ENCODE assay signal across 7 mouse cellular contexts in the genomic region with DNA sequence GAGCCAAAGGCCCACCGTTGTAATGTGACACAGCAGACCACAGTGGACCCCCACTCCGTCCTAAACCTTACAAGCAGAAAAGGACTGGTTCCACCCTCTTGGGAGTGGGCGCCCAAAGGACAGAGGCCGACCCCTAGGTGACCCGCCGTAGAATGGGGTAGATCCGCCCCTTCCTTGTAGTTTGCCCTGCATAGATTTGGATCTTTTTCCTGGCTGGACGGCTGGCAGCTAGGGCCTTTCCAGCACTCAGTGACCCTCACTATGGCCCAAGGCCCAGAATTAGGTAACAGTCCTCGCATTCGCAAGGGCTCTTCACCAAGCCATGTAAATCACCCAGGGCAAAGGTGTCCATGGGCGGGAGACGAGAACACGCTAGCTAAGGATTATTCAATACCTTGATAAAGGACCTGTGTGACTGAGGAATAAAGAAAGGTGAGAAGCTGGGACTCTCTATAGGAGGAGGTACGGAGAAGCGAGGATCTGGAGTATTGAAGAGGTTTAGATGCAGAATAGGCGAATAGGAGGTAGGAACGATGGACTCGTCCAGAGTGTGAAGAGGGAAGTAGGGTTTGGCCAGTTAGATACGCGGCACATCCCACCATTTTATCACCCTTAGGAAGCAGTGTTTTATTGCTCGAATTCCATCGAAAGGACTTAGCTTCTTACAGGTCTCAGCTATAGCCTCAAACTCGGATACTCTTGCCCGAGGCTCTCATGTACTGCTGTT. TPM values are rescaled to one million over a fixed set of nuclear protein-coding genes. Genes with fewer than 3 reads are reported as not detected.
DNase-seq lines count a peak whose midpoint lies in the region; ATAC-seq and TF ChIP-seq lines count a peak whose summit lies in the region.

No protein-coding gene starts in this region.

- no peak for TF ChIP-seq CTCF in C2C12 (IDR thresholded peaks at IDR 0.05; ENCODE audit: control insufficient read depth, insufficient read depth, insufficient read length)
- no peak for TF ChIP-seq CTCF in G1E (IDR thresholded peaks at IDR 0.05; ENCODE audit: low read depth, low read length)

- peak overlapping the region; percentile 92 for H3K27ac ChIP-seq in forebrain, embryonic 15.5 days (replicated peaks)
- H3K27ac ChIP-seq in midbrain, embryonic 10.5 days (replicated peaks) = peak overlapping the region; percentile 94

- H3ac ChIP-seq in C2C12 (ENCODE audit: control insufficient read depth, insufficient read length, low read depth) = peak overlapping the region; percentile 85

- H3K4me2 ChIP-seq in forebrain, embryonic 15.5 days (replicated peaks) = peak overlapping the region; percentile 87

- H3K79me2 ChIP-seq in C2C12 (ENCODE audit: control insufficient read depth, insufficient read depth) = peaks cover 51% of the 10 kb centered on the region

- H3K9me3 ChIP-seq in G1E (replicated peaks) = no peaks in the 10 kb centered on the region
- no peaks in the 10 kb centered on the region for H3K9me3 ChIP-seq in forebrain, embryonic 15.5 days
- no peaks in the 10 kb centered on the region for H3K9me3 ChIP-seq in midbrain, embryonic 10.5 days (replicated peaks)

- no peak for DNase-seq in G1E (ENCODE audit: low spot score)
- DNase-seq in kidney, postnatal 10 days = peak; percentile 67
- DNase-seq in midbrain, embryonic 10.5 days (ENCODE audit: low spot score) = no peak
- no peak for DNase-seq in ovary, postnatal 10 days (ENCODE audit: low spot score)
- DNase-seq in spleen, postnatal 10 days (ENCODE audit: low spot score in 2 of 2) = no peak

- H3K36me3 ChIP-seq in C2C12 (ENCODE audit: control insufficient read depth, insufficient read depth) (peaks cover 4% of the 10 kb centered on the region), G1E (replicated peaks) (peaks cover 56% of the 10 kb centered on the region)
- H3K36me3 ChIP-seq in forebrain, embryonic 15.5 days = peaks cover 16% of the 10 kb centered on the region
- peaks cover 40% of the 10 kb centered on the region for H3K36me3 ChIP-seq in midbrain, embryonic 10.5 days

- peaks cover 78% of the 10 kb centered on the region for H3K4me1 ChIP-seq in G1E (ENCODE audit: insufficient read depth, low read depth, low read length)
- peaks cover 51% of the 10 kb centered on the region for H3K4me1 ChIP-seq in forebrain, embryonic 15.5 days
- peaks cover 57% of the 10 kb centered on the region for H3K4me1 ChIP-seq in midbrain, embryonic 10.5 days

- no peak for ATAC-seq in G1E (ENCODE audit: extremely low read depth, insufficient number of reproducible peaks, low FRiP score, poor library complexity, severe bottlenecking)
- no peak for ATAC-seq in forebrain, embryonic 15.5 days (replicated peaks)

- no peaks in the 10 kb centered on the region for H3K27me3 ChIP-seq in C2C12 (ENCODE audit: control insufficient read depth, insufficient read depth, insufficient read length)
- no peaks in the 10 kb centered on the region for H3K27me3 ChIP-seq in G1E (ENCODE audit: insufficient read depth, low read length)
- H3K27me3 ChIP-seq in forebrain, embryonic 15.5 days = no peaks in the 10 kb centered on the region
- H3K27me3 ChIP-seq in midbrain, embryonic 10.5 days (ENCODE audit: low read depth, poor library complexity, severe bottlenecking) = no peaks in the 10 kb centered on the region

- peak overlapping the region; percentile 99 for H3K9ac ChIP-seq in forebrain, embryonic 15.5 days (replicated peaks)

- WGBS in forebrain, embryonic 15.5 days = 15% methylated on average over 24 of the region's 24 CpGs
- 21% methylated on average over 24 of the region's 24 CpGs for WGBS in midbrain, embryonic 10.5 days

- H3K4me3 ChIP-seq in C2C12 (ENCODE audit: insufficient read depth, poor library complexity, severe bottlenecking) (peak overlapping the region; percentile 25), G1E (ENCODE audit: low read depth, low read length) (peak overlapping the region; percentile 94)
- peak overlapping the region; percentile 93 for H3K4me3 ChIP-seq in forebrain, embryonic 15.5 days
- peak overlapping the region; percentile 98 for H3K4me3 ChIP-seq in midbrain, embryonic 10.5 days

- peaks cover 24% of the 10 kb centered on the region for H3K79me3 ChIP-seq in C2C12 (ENCODE audit: low read depth)

TF ChIP-seq in C2C12, 6 proteins besides CTCF, POLR2A, EP300 and RAD21:
- TF ChIP-seq CEBPB (IDR thresholded peaks at IDR 0.05; ENCODE audit: low read depth) = no peak
- no peak for TF ChIP-seq USF1 (IDR thresholded peaks at IDR 0.05; ENCODE audit: low read depth)
- TF ChIP-seq FOSL1 (IDR thresholded peaks at IDR 0.05; ENCODE audit: insufficient read depth, low read length, poor library complexity, severe bottlenecking) = no peak
- TF ChIP-seq MAX (IDR thresholded peaks at IDR 0.05) = no peak
- no peak for TF ChIP-seq MYOG (IDR thresholded peaks at IDR 0.05; ENCODE audit: control insufficient read depth, extremely low read depth, insufficient read length)
- no peak for TF ChIP-seq MYOD1 (IDR thresholded peaks at IDR 0.05; ENCODE audit: control insufficient read depth, insufficient read length, low read depth)
TF ChIP-seq in C2C12: peak in this region for 0.

RNA-seq across cellular contexts. Expression of a gene that starts 0.6 kb away (rescaled TPM):
- polyA plus RNA-seq in C2C12 (2012; fragmentation: generic; extraction: Trizol) (73.9 TPM), G1E (2012) (163 and 165 TPM in 2 replicates)
- total RNA-seq in G1E (2014; fragmentation: Nextera tagmentation) (96.3 and 96.4 TPM in 2 replicates), G1E (2017) (24.7 and 25.8 TPM in 2 replicates)
- polyA plus RNA-seq in forebrain, embryonic 15.5 days (2015; fragmentation: Nextera tagmentation; extraction: Ambion mirVana) = 89.2 and 91.1 TPM in 2 replicates
- polyA plus RNA-seq in midbrain, embryonic 10.5 days (2016; fragmentation: Nextera tagmentation; extraction: Ambion mirVana) = 66.0 and 70.1 TPM in 2 replicates

RNA-seq across cellular contexts. Expression of a gene that starts 1.2 kb away (rescaled TPM):
- polyA plus RNA-seq in C2C12 (2012; fragmentation: generic; extraction: Trizol) (37.1 TPM), G1E (2012) (63.3 and 70.8 TPM in 2 replicates)
- total RNA-seq in G1E (2014; fragmentation: Nextera tagmentation) (92.0 and 103 TPM in 2 replicates), G1E (2017) (17.4 and 17.7 TPM in 2 replicates)
- 313 and 321 TPM in 2 replicates for polyA plus RNA-seq in forebrain, embryonic 15.5 days (2015; fragmentation: Nextera tagmentation; extraction: Ambion mirVana)
- 202 and 233 TPM in 2 replicates for polyA plus RNA-seq in midbrain, embryonic 10.5 days (2016; fragmentation: Nextera tagmentation; extraction: Ambion mirVana)

RNA-seq across cellular contexts. Expression of a gene that starts 7.0 kb away (rescaled TPM):
- polyA plus RNA-seq in C2C12 (2012; fragmentation: generic; extraction: Trizol) (0.30 TPM), G1E (2012) (5.7 and 6.5 TPM in 2 replicates)
- total RNA-seq in G1E (2014; fragmentation: Nextera tagmentation) (1.9 and 2.2 TPM in 2 replicates), G1E (2017) (2.1 TPM in 2 replicates)
- 1.8 TPM in 2 replicates for polyA plus RNA-seq in forebrain, embryonic 15.5 days (2015; fragmentation: Nextera tagmentation; extraction: Ambion mirVana)
- polyA plus RNA-seq in midbrain, embryonic 10.5 days (2016; fragmentation: Nextera tagmentation; extraction: Ambion mirVana) = 3.1 and 3.2 TPM in 2 replicates

RNA-seq across cellular contexts. Expression of a gene that starts 11.1 kb away (rescaled TPM):
- polyA plus RNA-seq in C2C12 (2012; fragmentation: generic; extraction: Trizol) (0.22 TPM), G1E (2012) (0.80 and 1.1 TPM in 2 replicates)
- total RNA-seq in G1E (2014; fragmentation: Nextera tagmentation) (1.5 TPM in 1 of 2 replicates, not detected in the other), G1E (2017) (0.29 and 0.93 TPM in 2 replicates)
- 6.1 and 7.4 TPM in 2 replicates for polyA plus RNA-seq in forebrain, embryonic 15.5 days (2015; fragmentation: Nextera tagmentation; extraction: Ambion mirVana)
- 4.3 TPM in 2 replicates for polyA plus RNA-seq in midbrain, embryonic 10.5 days (2016; fragmentation: Nextera tagmentation; extraction: Ambion mirVana)

RNA-seq across cellular contexts. Expression of a gene that starts 13.6 kb away (rescaled TPM):
- 18.1 TPM for polyA plus RNA-seq in C2C12 (2012; fragmentation: generic; extraction: Trizol)
- 35.8 and 44.2 TPM in 2 replicates for total RNA-seq in G1E (2014; fragmentation: Nextera tagmentation)
- 25.1 and 39.6 TPM in 2 replicates for total RNA-seq in G1E (2017)
- polyA plus RNA-seq in G1E (2012) = 137 and 138 TPM in 2 replicates
- polyA plus RNA-seq in forebrain, embryonic 15.5 days (2015; fragmentation: Nextera tagmentation; extraction: Ambion mirVana) = 6.8 and 7.5 TPM in 2 replicates
- polyA plus RNA-seq in midbrain, embryonic 10.5 days (2016; fragmentation: Nextera tagmentation; extraction: Ambion mirVana) = 17.5 and 17.7 TPM in 2 replicates

Comparison
In these comparisons a context has a peak if more than half of its experiments do, and no peak if none do; other contexts are left out.
1. H3K4me3 ChIP-seq: peak in every context shown above with its lines; median percentile 98 in midbrain, embryonic 10.5 days; 94 in G1E; 93 in forebrain, embryonic 15.5 days; 25 in C2C12.